Mouse (Mus musculus) liver, postnatal 0 days (tissue): ENCODE data around the gene Wars2. TPM values are rescaled to one million over a fixed set of nuclear protein-coding genes. Genes with fewer than 3 reads are reported as not detected.

Source experiments
- ATAC-seq: fragments of 200-750 bp; cut with Nextera tagmentation; 2 replicates; pipeline ENCODE4 v1.8.0; 2017; ENCODE audit warnings: mild to moderate bottlenecking, moderate library complexity
- DNase-seq: peaks from one replicate; pipeline ENCODE4 v3.0.0-alpha.2; 2016
- H3K27ac ChIP-seq: fragments of 300-500 bp; sonication (generic); 2 replicates; pipeline ENCODE4 v1.5.1; 2014; ENCODE audit warnings: antibody characterized with exemption, moderate library complexity, mild to moderate bottlenecking, low read depth
- H3K27me3 ChIP-seq: fragments of 300-500 bp; sonication (generic); 2 replicates; pipeline ENCODE4 v1.6.1; 2014; ENCODE audit warnings: low read length, control low read depth, mixed read lengths; ENCODE audit not compliant: insufficient read depth
- H3K36me3 ChIP-seq: fragments of 300-500 bp; sonication (generic); replicated peaks from 2 replicates; pipeline ENCODE4 v1.6.1; 2014; ENCODE audit warnings: mild to moderate bottlenecking, control low read depth, low read length, moderate library complexity, mixed read lengths; ENCODE audit not compliant: insufficient read depth
- H3K4me1 ChIP-seq: fragments of 300-500 bp; sonication (generic); 2 replicates; pipeline ENCODE4 v1.6.1; 2014; ENCODE audit warnings: antibody characterized with exemption, mild to moderate bottlenecking, control low read depth; ENCODE audit not compliant: insufficient read depth
- H3K4me2 ChIP-seq: fragments of 300-500 bp; sonication (generic); 2 replicates; pipeline ENCODE4 v1.6.1; 2014; ENCODE audit warnings: low read depth, mild to moderate bottlenecking, low read length, moderate library complexity, mixed read lengths
- H3K4me3 ChIP-seq: fragments of 300-500 bp; sonication (generic); 2 replicates; pipeline ENCODE4 v1.5.1; 2014; ENCODE audit warnings: low read depth, low read length
- H3K9ac ChIP-seq: fragments of 300-500 bp; sonication (generic); replicated peaks from 2 replicates; pipeline ENCODE4 v1.6.1; 2014; ENCODE audit warnings: mild to moderate bottlenecking, moderate library complexity
- H3K9me3 ChIP-seq: fragments of 300-500 bp; sonication (generic); 2 replicates; pipeline ENCODE4 v1.6.1; 2016; ENCODE audit warnings: mild to moderate bottlenecking, control low read depth, low read length, mixed read lengths
- CTCF ChIP-seq: sonication (generic); IDR thresholded peaks from 2 replicates; pipeline ENCODE4 v1.5.1; 2016; ENCODE audit warnings: antibody characterized with exemption, low read depth
- EP300 ChIP-seq: IDR thresholded peaks from 2 replicates; pipeline ENCODE4 v1.6.1; 2016; ENCODE audit warnings: antibody characterized with exemption, low read depth, mild to moderate bottlenecking
- WGBS: fragments of 180-500 bp; shearing (Covaris S2); extraction: QIAGEN DNeasy Blood & Tissue Kit; methylation state at CpG from one replicate; pipeline ENCODE4 v1.1.7; 2014; ENCODE audit not compliant: insufficient replicate concordance; 5-methylcytosine and 5-hydroxymethylcytosine counted together
- polyA plus RNA-seq: library from polyadenylated mRNA; unstranded; fragments of >200 nt; fragmentation: Nextera tagmentation; extraction: Ambion mirVana; gene quantifications from 2 replicates; pipeline ENCODE4 v1.2.1, GENCODE M21; 2015

Wars2 gene
- polyA plus RNA-seq, 1 experiment from 2014 or later = 1.4 TPM

DNA sequence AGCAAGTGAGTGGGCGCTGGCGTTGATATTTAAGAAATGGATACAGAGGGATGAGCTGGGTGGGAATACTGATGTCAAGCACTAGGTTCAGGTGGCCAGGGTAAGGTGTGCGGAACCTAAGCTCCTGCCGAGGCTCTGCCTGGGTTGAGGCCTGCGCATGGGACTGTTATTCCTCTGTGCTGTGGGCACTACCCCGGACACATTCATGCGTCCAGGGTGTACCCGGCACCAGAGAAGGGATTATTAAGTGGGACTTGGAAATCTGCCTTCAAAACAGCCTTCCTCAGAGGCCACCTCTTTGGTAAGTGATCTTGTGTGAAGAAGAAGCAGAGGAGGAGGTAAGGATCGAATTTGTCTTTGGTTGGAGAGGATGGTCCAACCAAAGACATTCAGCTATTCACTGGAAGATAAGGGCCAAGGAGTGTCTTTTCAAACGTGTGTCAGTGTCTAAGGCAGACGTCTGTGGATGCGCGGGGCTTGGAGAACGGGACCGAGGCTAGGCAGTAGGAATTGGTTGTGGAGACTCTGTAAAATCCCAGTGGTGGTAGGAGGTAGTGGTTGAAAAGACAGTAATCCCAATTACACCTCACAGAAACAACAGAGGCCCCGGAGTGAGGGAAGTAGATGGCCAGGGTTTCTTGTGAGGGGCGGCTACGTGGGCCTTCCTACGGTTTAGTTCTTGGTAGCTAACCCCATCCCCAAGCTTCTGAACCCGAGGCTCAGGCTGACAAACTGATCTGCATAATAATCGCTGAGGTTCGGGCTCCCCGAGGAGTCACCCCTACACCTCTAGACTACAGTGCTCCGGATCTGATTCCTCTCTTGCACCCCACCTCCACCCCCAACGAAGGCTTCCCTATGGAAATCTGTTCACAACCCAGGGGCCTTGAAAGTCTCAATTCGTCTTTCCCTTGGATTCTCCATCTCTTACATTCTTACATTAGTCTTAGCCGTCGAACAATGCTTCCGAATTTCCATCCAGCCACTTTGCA, 117.0 kb downstream of the Wars2 start:
- Histone ChIP-seq H3K36me3 (no peaks in the 10 kb centered on the region), H3K9ac (no peak overlapping the region), H3K4me3 (no peak overlapping the region), H3K4me2 (no peak overlapping the region), H3K4me1 (peaks cover 9% of the 10 kb centered on the region), H3K9me3 (no peaks in the 10 kb centered on the region), H3K27me3 (peaks cover 96% of the 10 kb centered on the region), H3K27ac (no peak overlapping the region)
- ATAC-seq (no peak), DNase-seq (no peak)
- 4% methylated on average over 29 of the region's 29 CpGs for WGBS
- TF ChIP-seq EP300 (no peak), CTCF (no peak)

DNA sequence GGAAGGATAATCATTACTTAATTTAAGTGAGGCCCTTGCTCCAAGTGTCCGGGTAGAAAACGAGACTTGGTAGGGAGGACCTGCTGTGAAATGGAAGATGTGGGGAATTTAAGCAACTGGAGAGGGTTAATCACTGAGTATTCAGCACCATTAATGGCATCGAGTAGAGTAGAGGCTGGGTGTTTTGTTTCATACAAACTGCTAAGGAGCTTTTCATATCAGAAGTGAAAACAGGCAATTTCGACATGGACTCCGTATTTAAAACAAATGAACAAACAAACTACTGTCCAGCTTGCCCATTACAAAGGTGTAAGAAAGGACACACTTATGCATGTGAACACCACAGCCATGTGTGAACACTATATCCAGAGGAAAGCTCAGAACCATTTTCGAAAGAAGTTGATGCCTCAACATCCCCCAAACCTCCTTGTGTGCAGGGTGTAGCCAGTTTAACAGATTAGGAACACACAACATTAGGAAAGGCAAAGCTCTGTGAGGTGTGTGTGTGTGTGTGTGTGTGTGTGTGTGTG, 118.9 kb downstream of the Wars2 start:
- H3K4me2 ChIP-seq = no peak overlapping the region
- no peak overlapping the region for H3K9ac ChIP-seq
- no peaks in the 10 kb centered on the region for H3K36me3 ChIP-seq
- 10% methylated on average over 6 of the region's 6 CpGs for WGBS
- no peak overlapping the region for H3K27ac ChIP-seq
- no peaks in the 10 kb centered on the region for H3K9me3 ChIP-seq
- no peak overlapping the region for H3K4me3 ChIP-seq
- ATAC-seq = no peak
- H3K4me1 ChIP-seq = no peaks in the 10 kb centered on the region
- no peak for TF ChIP-seq EP300
- no peak for TF ChIP-seq CTCF
- H3K27me3 ChIP-seq = peaks cover 92% of the 10 kb centered on the region
- DNase-seq = no peak

- no peak for TF ChIP-seq CTCF
- TF ChIP-seq EP300 = no peak
- DNase-seq (no peak), ATAC-seq (no peak)
- Histone ChIP-seq H3K9me3 (no peaks in the 10 kb centered on the region), H3K9ac (no peak overlapping the region), H3K4me1 (no peaks in the 10 kb centered on the region), H3K36me3 (no peaks in the 10 kb centered on the region), H3K4me3 (no peak overlapping the region), H3K4me2 (no peak overlapping the region), H3K27me3 (peaks cover 89% of the 10 kb centered on the region), H3K27ac (no peak overlapping the region)
- 29% methylated on average over 2 of the region's 2 CpGs for WGBS
Observed at GRCm38 (mm10) chr3:99260395-99260794, 119.5 kb downstream of the Wars2 start.

GRCm38 (mm10) chr3:99261371-99261791, 120.5 kb downstream of the Wars2 start:
- Histone ChIP-seq H3K9me3 (no peaks in the 10 kb centered on the region), H3K27ac (no peak overlapping the region), H3K4me3 (no peak overlapping the region), H3K4me2 (no peak overlapping the region), H3K36me3 (no peaks in the 10 kb centered on the region), H3K4me1 (no peaks in the 10 kb centered on the region), H3K27me3 (peaks cover 86% of the 10 kb centered on the region), H3K9ac (no peak overlapping the region)
- WGBS = 2% methylated on average over 18 of the region's 18 CpGs
- no peak for DNase-seq
- ATAC-seq = no peak
- TF ChIP-seq EP300 (no peak), CTCF (no peak)

GRCm38 (mm10) chr3:99261986-99262385, 121.1 kb downstream of the Wars2 start:
- Histone ChIP-seq H3K36me3 (no peaks in the 10 kb centered on the region), H3K27me3 (peaks cover 84% of the 10 kb centered on the region)
- TF ChIP-seq CTCF (no peak), EP300 (no peak)

GRCm38 (mm10) chr3:99263471-99263903, 122.6 kb downstream of the Wars2 start:
- 20% methylated on average over 9 of the region's 9 CpGs for WGBS
- DNase-seq = no peak
- ATAC-seq = no peak
- Histone ChIP-seq H3K9me3 (no peaks in the 10 kb centered on the region), H3K27ac (no peak overlapping the region), H3K4me3 (no peak overlapping the region), H3K9ac (no peak overlapping the region), H3K4me2 (no peak overlapping the region), H3K27me3 (peaks cover 69% of the 10 kb centered on the region), H3K36me3 (no peaks in the 10 kb centered on the region), H3K4me1 (no peaks in the 10 kb centered on the region)
- TF ChIP-seq CTCF (no peak), EP300 (no peak)

More at GRCm38 (mm10) chr3:99261986-99262385, 121.1 kb downstream of the Wars2 start:
- Histone ChIP-seq H3K27ac (no peak overlapping the region), H3K9me3 (no peaks in the 10 kb centered on the region), H3K9ac (no peak overlapping the region), H3K4me1 (no peaks in the 10 kb centered on the region), H3K4me2 (no peak overlapping the region), H3K4me3 (no peak overlapping the region)
- DNase-seq (no peak), ATAC-seq (no peak)
- 6% methylated on average over 2 of the region's 2 CpGs for WGBS
